Mouse (Mus musculus): ENCODE data around the gene Rbm38. TPM values are rescaled to one million over a fixed set of nuclear protein-coding genes. Genes with fewer than 3 reads are reported as not detected.

Rbm38 gene
- polyA plus RNA-seq, 1 experiment = 148 TPM

- Histone ChIP-seq H3K4me3 (ENCODE audit: low read depth, low read length) (no peak overlapping the region), H3K27ac (ENCODE audit: insufficient read depth, low read depth, low read length) (no peak overlapping the region), H3K27me3 (ENCODE audit: control insufficient read depth, insufficient read depth, low read length) (no peaks in the 10 kb centered on the region), H3K4me1 (ENCODE audit: control insufficient read depth, insufficient read depth, insufficient read length, low read length) (no peaks in the 10 kb centered on the region), H3K36me3 (ENCODE audit: control insufficient read depth, insufficient read depth, low read length) (peaks cover 76% of the 10 kb centered on the region)
- TF ChIP-seq CTCF (IDR thresholded peaks at IDR 0.05; ENCODE audit: extremely low read depth, insufficient read length, insufficient replicate concordance, low read depth, low read length) (no peak), POLR2A (IDR thresholded peaks at IDR 0.05; ENCODE audit: low read depth, low read length) (no peak)
- 91% methylated on average over 8 of the region's 8 CpGs for WGBS
These were observed 8.9 kb upstream of the Rbm38 start for GRCm38 (mm10) chr2:173011440-173011839.

- Histone ChIP-seq H3K4me3 (ENCODE audit: low read depth, low read length) (no peak overlapping the region), H3K27me3 (ENCODE audit: control insufficient read depth, insufficient read depth, low read length) (no peaks in the 10 kb centered on the region), H3K36me3 (ENCODE audit: control insufficient read depth, insufficient read depth, low read length) (peaks cover 43% of the 10 kb centered on the region), H3K4me1 (ENCODE audit: control insufficient read depth, insufficient read depth, insufficient read length, low read length) (peaks cover 12% of the 10 kb centered on the region), H3K27ac (ENCODE audit: insufficient read depth, low read depth, low read length) (no peak overlapping the region)
- WGBS = 77% methylated on average over 7 of the region's 7 CpGs
- TF ChIP-seq CTCF (IDR thresholded peaks at IDR 0.05; ENCODE audit: extremely low read depth, insufficient read length, insufficient replicate concordance, low read depth, low read length) (no peak), POLR2A (IDR thresholded peaks at IDR 0.05; ENCODE audit: low read depth, low read length) (no peak)
These were observed 5.5 kb upstream of the Rbm38 start for GRCm38 (mm10) chr2:173014741-173015287.

GRCm38 (mm10) chr2:173017940-173018339 is 2.4 kb upstream of the Rbm38 start:
- H3K4me3 ChIP-seq (ENCODE audit: low read depth, low read length) = no peak overlapping the region
- TF ChIP-seq POLR2A (IDR thresholded peaks at IDR 0.05; ENCODE audit: low read depth, low read length) (no peak), CTCF (IDR thresholded peaks at IDR 0.05; ENCODE audit: extremely low read depth, insufficient read length, insufficient replicate concordance, low read depth, low read length) (no peak)
- peaks cover 21% of the 10 kb centered on the region for H3K36me3 ChIP-seq (ENCODE audit: control insufficient read depth, insufficient read depth, low read length)
- H3K27ac ChIP-seq (ENCODE audit: insufficient read depth, low read depth, low read length) = no peak overlapping the region
- H3K4me1 ChIP-seq (ENCODE audit: control insufficient read depth, insufficient read depth, insufficient read length, low read length) = peaks cover 16% of the 10 kb centered on the region
- WGBS = 36% methylated on average over 6 of the region's 6 CpGs
- no peaks in the 10 kb centered on the region for H3K27me3 ChIP-seq (ENCODE audit: control insufficient read depth, insufficient read depth, low read length)

GRCm38 (mm10) chr2:173018618-173019017 is 1.7 kb upstream of the Rbm38 start:
- Histone ChIP-seq H3K27me3 (ENCODE audit: control insufficient read depth, insufficient read depth, low read length) (no peaks in the 10 kb centered on the region), H3K27ac (ENCODE audit: insufficient read depth, low read depth, low read length) (no peak overlapping the region), H3K4me3 (ENCODE audit: low read depth, low read length) (no peak overlapping the region), H3K4me1 (ENCODE audit: control insufficient read depth, insufficient read depth, insufficient read length, low read length) (peaks cover 22% of the 10 kb centered on the region), H3K36me3 (ENCODE audit: control insufficient read depth, insufficient read depth, low read length) (peaks cover 15% of the 10 kb centered on the region)
- TF ChIP-seq POLR2A (IDR thresholded peaks at IDR 0.05; ENCODE audit: low read depth, low read length) (no peak), CTCF (IDR thresholded peaks at IDR 0.05; ENCODE audit: extremely low read depth, insufficient read length, insufficient replicate concordance, low read depth, low read length) (no peak)
- 18% methylated on average over 8 of the region's 8 CpGs for WGBS

- Histone ChIP-seq H3K4me3 (ENCODE audit: low read depth, low read length) (peak overlapping the region; percentile 63), H3K27me3 (ENCODE audit: control insufficient read depth, insufficient read depth, low read length) (no peaks in the 10 kb centered on the region), H3K27ac (ENCODE audit: insufficient read depth, low read depth, low read length) (no peak overlapping the region), H3K36me3 (ENCODE audit: control insufficient read depth, insufficient read depth, low read length) (peaks cover 11% of the 10 kb centered on the region), H3K4me1 (ENCODE audit: control insufficient read depth, insufficient read depth, insufficient read length, low read length) (peaks cover 27% of the 10 kb centered on the region)
- 20% methylated on average over 9 of the region's 9 CpGs for WGBS
- TF ChIP-seq CTCF (IDR thresholded peaks at IDR 0.05; ENCODE audit: extremely low read depth, insufficient read length, insufficient replicate concordance, low read depth, low read length) (no peak), POLR2A (IDR thresholded peaks at IDR 0.05; ENCODE audit: low read depth, low read length) (no peak)
These were observed 976 bp upstream of the Rbm38 start for GRCm38 (mm10) chr2:173019322-173019721.

- H3K27ac ChIP-seq (ENCODE audit: insufficient read depth, low read depth, low read length) = no peak overlapping the region
- WGBS = under 1% methylated on average over 29 of the region's 29 CpGs
- peak; percentile 13; the same call in 1 of the 2 replicates for TF ChIP-seq POLR2A (IDR thresholded peaks at IDR 0.05; ENCODE audit: low read depth, low read length)
- TF ChIP-seq CTCF (IDR thresholded peaks at IDR 0.05; ENCODE audit: extremely low read depth, insufficient read length, insufficient replicate concordance, low read depth, low read length) = no peak
These were observed 508 bp upstream of the Rbm38 start for GRCm38 (mm10) chr2:173019790-173020189.

GRCm38 (mm10) chr2:173021633-173022055 is 1.3 kb downstream of the Rbm38 start:
- whole genome bisulfite sequencing = under 1% methylated on average over 54 of the region's 54 CpGs
- Histone ChIP-seq H3K36me3 (ENCODE audit: control insufficient read depth, insufficient read depth, low read length) (peaks cover 3% of the 10 kb centered on the region; the same call in 1 of the 2 replicates), H3K27ac (ENCODE audit: insufficient read depth, low read depth, low read length) (peak overlapping the region; percentile 19), H3K4me1 (ENCODE audit: control insufficient read depth, insufficient read depth, insufficient read length, low read length) (peaks cover 47% of the 10 kb centered on the region), H3K4me3 (ENCODE audit: low read depth, low read length) (peak overlapping the region; percentile 85), H3K27me3 (ENCODE audit: control insufficient read depth, insufficient read depth, low read length) (no peaks in the 10 kb centered on the region)
- peak; percentile 99 for TF ChIP-seq POLR2A (IDR thresholded peaks at IDR 0.05; ENCODE audit: low read depth, low read length)
- TF ChIP-seq CTCF (IDR thresholded peaks at IDR 0.05; ENCODE audit: extremely low read depth, insufficient read length, insufficient replicate concordance, low read depth, low read length) = no peak

More at GRCm38 (mm10) chr2:173019790-173020189, 508 bp upstream of the Rbm38 start:
- Histone ChIP-seq H3K36me3 (ENCODE audit: control insufficient read depth, insufficient read depth, low read length) (peaks cover 8% of the 10 kb centered on the region; the same call in 1 of the 2 replicates), H3K4me3 (ENCODE audit: low read depth, low read length) (peak overlapping the region; percentile 63), H3K27me3 (ENCODE audit: control insufficient read depth, insufficient read depth, low read length) (no peaks in the 10 kb centered on the region), H3K4me1 (ENCODE audit: control insufficient read depth, insufficient read depth, insufficient read length, low read length) (peaks cover 32% of the 10 kb centered on the region)
